ENCODE assay signal across 28 mouse cellular contexts in genomic region chr14:86834851-86835250, GRCm38 (mm10).
DNase-seq lines count a peak whose midpoint lies in the region; ATAC-seq and TF ChIP-seq lines count a peak whose summit lies in the region.
"Had no signal": no experiment of that assay in that cellular context is flagged by ENCODE, and none has a peak within 500 bp of the region (broad histone marks: within the 10 kb centered on the region; RNA-seq: fewer than 3 reads in every experiment).

No protein-coding gene starts in this region.

- no peaks in the 10 kb centered on the region for H3K9me3 ChIP-seq in forebrain, postnatal 0 days (ENCODE audit: low read length)
- H3K9me3 ChIP-seq in forebrain, embryonic 13.5 days (replicated peaks) = no peaks in the 10 kb centered on the region
- H3K9me3 ChIP-seq: embryonic facial prominence, embryonic 10.5 days; embryonic facial prominence, embryonic 13.5 days; forebrain, embryonic 12.5 days; heart, embryonic 15.5 days; hindbrain, embryonic 10.5 days; hindbrain, embryonic 13.5 days; intestine, embryonic 15.5 days had no signal

- H3K27ac ChIP-seq in forebrain, postnatal 0 days (ENCODE audit: low read depth, low read length) = no peak overlapping the region
- H3K27ac ChIP-seq in forebrain, embryonic 13.5 days = no peak overlapping the region
- H3K27ac ChIP-seq: embryonic facial prominence, embryonic 10.5 days; embryonic facial prominence, embryonic 13.5 days; forebrain, embryonic 12.5 days; heart, embryonic 15.5 days; hindbrain, embryonic 10.5 days; hindbrain, embryonic 13.5 days; intestine, embryonic 15.5 days had no signal

- no peaks in the 10 kb centered on the region for H3K4me1 ChIP-seq in forebrain, postnatal 0 days (ENCODE audit: insufficient read depth)
- no peaks in the 10 kb centered on the region for H3K4me1 ChIP-seq in forebrain, embryonic 13.5 days
- H3K4me1 ChIP-seq: embryonic facial prominence, embryonic 10.5 days; embryonic facial prominence, embryonic 13.5 days; forebrain, embryonic 12.5 days; heart, embryonic 15.5 days; hindbrain, embryonic 10.5 days; hindbrain, embryonic 13.5 days; intestine, embryonic 15.5 days had no signal

- peak; percentile 59; the same call in 1 of the 2 replicates for ATAC-seq in forebrain, postnatal 0 days
- ATAC-seq in forebrain, embryonic 13.5 days = no peak
- ATAC-seq: activated CD4-positive, CD25-positive, alpha-beta regulatory T cell, adult 4 months; hindbrain, embryonic 16.5 days; intestine, embryonic 15.5 days had no signal

- 55% methylated on average over 2 of the region's 2 CpGs for WGBS in forebrain, postnatal 0 days
- 92% methylated on average over 2 of the region's 2 CpGs for WGBS in forebrain, embryonic 13.5 days

- TF ChIP-seq CTCF in forebrain, postnatal 0 days (IDR thresholded peaks at IDR 0.05; ENCODE audit: low read depth) = no peak

- no peak overlapping the region for H3K4me2 ChIP-seq in forebrain, postnatal 0 days (ENCODE audit: low read depth)
- no peak overlapping the region for H3K4me2 ChIP-seq in forebrain, embryonic 13.5 days
- H3K4me2 ChIP-seq: embryonic facial prominence, embryonic 13.5 days; forebrain, embryonic 12.5 days; heart, embryonic 11.5 days; heart, embryonic 15.5 days; hindbrain, embryonic 13.5 days; intestine, embryonic 15.5 days had no signal

- H3K27me3 ChIP-seq in forebrain, postnatal 0 days (ENCODE audit: insufficient read depth, low read length) = no peaks in the 10 kb centered on the region
- no peaks in the 10 kb centered on the region for H3K27me3 ChIP-seq in forebrain, embryonic 13.5 days
- H3K27me3 ChIP-seq: embryonic facial prominence, embryonic 13.5 days; forebrain, embryonic 12.5 days; heart, embryonic 15.5 days; hindbrain, embryonic 13.5 days; intestine, embryonic 15.5 days had no signal

- no peak overlapping the region for H3K9ac ChIP-seq in forebrain, postnatal 0 days
- no peak overlapping the region for H3K9ac ChIP-seq in forebrain, embryonic 13.5 days
- H3K9ac ChIP-seq: embryonic facial prominence, embryonic 13.5 days; forebrain, embryonic 12.5 days; heart, embryonic 15.5 days; hindbrain, embryonic 13.5 days; intestine, embryonic 15.5 days had no signal

- H3K36me3 ChIP-seq in forebrain, postnatal 0 days (ENCODE audit: insufficient read depth) = no peaks in the 10 kb centered on the region
- no peaks in the 10 kb centered on the region for H3K36me3 ChIP-seq in forebrain, embryonic 13.5 days (ENCODE audit: poor library complexity, severe bottlenecking)
- H3K36me3 ChIP-seq: embryonic facial prominence, embryonic 10.5 days; embryonic facial prominence, embryonic 13.5 days; forebrain, embryonic 12.5 days; heart, embryonic 15.5 days; hindbrain, embryonic 10.5 days; hindbrain, embryonic 13.5 days; intestine, embryonic 15.5 days had no signal

- H3K4me3 ChIP-seq in forebrain, postnatal 0 days (ENCODE audit: low read depth, low read length) = no peak overlapping the region
- no peak overlapping the region for H3K4me3 ChIP-seq in forebrain, embryonic 13.5 days
- H3K4me3 ChIP-seq: embryonic facial prominence, embryonic 10.5 days; embryonic facial prominence, embryonic 13.5 days; erythroblast, embryonic 14.5 days; forebrain, embryonic 12.5 days; heart, embryonic 15.5 days; hindbrain, embryonic 10.5 days; hindbrain, embryonic 13.5 days; intestine, embryonic 15.5 days had no signal

- DNase-seq in cerebellum, postnatal 10 days = peak; percentile 21 to 66
- no peak for DNase-seq in cerebellum, adult 11 months
- peak; percentile 50 for DNase-seq in forebrain, postnatal 0 days
- peak; percentile 23 for DNase-seq in layer of hippocampus, adult 9-11 months
- DNase-seq in layer of hippocampus, adult 11-12 months (ENCODE audit: low spot score) = no peak
- DNase-seq in heart, adult 11 months = no peak
- DNase-seq: adrenal gland, adult 8-10 months; adrenal gland, postnatal 25 days; cerebellum, adult 11-12 months; cerebellum, adult 9-10 months; cerebellum, postnatal 36 days; embryo, embryonic 11 days; gastrocnemius, postnatal 10 days; gastrocnemius, postnatal 36 days; heart, postnatal 10 days; heart, postnatal 36 days had no signal

Comparison
In these comparisons a context has a peak if more than half of its experiments do, and no peak if none do; other contexts are left out.
1. DNase-seq: peak in cerebellum, postnatal 10 days (2 of 2), forebrain, postnatal 0 days (single experiment) and layer of hippocampus, adult 9-11 months (single experiment); none in cerebellum, adult 11 months (single experiment), layer of hippocampus, adult 11-12 months (single experiment) and heart, adult 11 months (single experiment).